Mouse (Mus musculus) erythroblast, embryonic 14.5 days (primary cell): Measurements from ENCODE around the gene Kcnk13.

Source experiments
- GATA1 ChIP-seq: IDR thresholded peaks from 2 replicates; pipeline ENCODE4 v1.6.1; 2012; ENCODE audit warnings: low read length, inconsistent platforms, mixed read lengths
- TAL1 ChIP-seq: IDR thresholded peaks from 3 replicates; pipeline ENCODE4 v1.6.1; 2012; ENCODE audit warnings: low read length, inconsistent platforms, mixed read lengths

DNA sequence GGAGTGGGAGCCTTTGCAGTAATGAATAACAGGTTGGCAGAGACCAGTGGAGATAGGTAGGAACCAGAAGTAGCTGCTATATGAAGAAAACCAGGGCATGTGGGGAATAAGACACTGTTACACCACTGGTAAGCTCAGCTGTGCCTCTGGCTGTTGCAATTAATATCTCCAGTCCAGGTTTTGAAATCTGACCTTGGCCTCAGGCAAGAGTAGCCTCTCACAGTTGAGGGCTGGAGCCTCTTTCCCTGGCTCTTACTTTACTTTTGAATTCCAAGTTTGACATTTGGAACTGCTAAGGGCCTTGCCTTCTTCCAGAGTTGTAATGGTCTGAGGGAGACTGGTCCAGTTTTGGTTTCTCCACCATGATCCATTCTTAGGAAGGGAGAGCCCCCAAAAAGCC is 97.5 kb downstream of the Kcnk13 start:
- TF ChIP-seq GATA1 (no peak), TAL1 (no peak)
